Mouse (Mus musculus) cortical plate, adult 2 months (tissue): ENCODE data around the gene Ccdc144b. TPM values are rescaled to one million over a fixed set of nuclear protein-coding genes. Genes with fewer than 3 reads are reported as not detected.
A peak's percentile ranks its signal among the peaks of the same experiment; 100 is the strongest.

Experiments used
- H3K27ac ChIP-seq: fragments of 200-500 bp; 2 replicates; pipeline ENCODE4 v1.5.1; 2012; ENCODE audit warnings: low read length, control low read depth, inconsistent platforms; ENCODE audit not compliant: insufficient read depth
- H3K4me1 ChIP-seq: fragments of 200-500 bp; 2 replicates; pipeline ENCODE4 v1.6.1; 2011; ENCODE audit warnings: low read length; ENCODE audit not compliant: control insufficient read depth, insufficient read depth
- H3K4me3 ChIP-seq: fragments of 200-500 bp; 2 replicates; pipeline ENCODE4 v1.5.1; 2011; ENCODE audit warnings: mild to moderate bottlenecking, low read length, control low read depth; ENCODE audit not compliant: insufficient read depth
- CTCF ChIP-seq: fragments of 200-500 bp; IDR thresholded peaks from 2 replicates; pipeline ENCODE4 v1.5.1; 2011; ENCODE audit warnings: mild to moderate bottlenecking, control low read depth, low read length; ENCODE audit not compliant: insufficient read depth; ENCODE audit errors: extremely low read depth
- POLR2A ChIP-seq: fragments of 200-500 bp; IDR thresholded peaks from 2 replicates; pipeline ENCODE4 v1.6.1; 2011; ENCODE audit warnings: mild to moderate bottlenecking, low read length, control low read depth; ENCODE audit not compliant: insufficient read depth; ENCODE audit errors: extremely low read depth
- polyA plus RNA-seq: library from polyadenylated mRNA; depleted of rRNA; stranded (reverse); fragments of >200 nt; gene quantifications from 2 replicates; pipeline ENCODE4 v1.2.3, GENCODE M21; 2012

Ccdc144b gene
- polyA plus RNA-seq, 1 experiment: not detected

GRCm38 (mm10) chr3:36071047-36071446 is 17.7 kb upstream of the Ccdc144b start:
- H3K4me3 ChIP-seq: no peak overlapping the region
- TF ChIP-seq CTCF: no peak
- TF ChIP-seq POLR2A: no peak
- no peak overlapping the region for H3K27ac ChIP-seq
- H3K4me1 ChIP-seq: peaks cover 6% of the 10 kb centered on the region; the same call in 1 of the 2 replicates

GRCm38 (mm10) chr3:36070436-36070835 is 17.1 kb upstream of the Ccdc144b start:
- no peak for TF ChIP-seq CTCF
- no peak for TF ChIP-seq POLR2A
- H3K4me1 ChIP-seq: peaks cover 6% of the 10 kb centered on the region; the same call in 1 of the 2 replicates
- H3K4me3 ChIP-seq: no peak overlapping the region
- no peak overlapping the region for H3K27ac ChIP-seq

DNA sequence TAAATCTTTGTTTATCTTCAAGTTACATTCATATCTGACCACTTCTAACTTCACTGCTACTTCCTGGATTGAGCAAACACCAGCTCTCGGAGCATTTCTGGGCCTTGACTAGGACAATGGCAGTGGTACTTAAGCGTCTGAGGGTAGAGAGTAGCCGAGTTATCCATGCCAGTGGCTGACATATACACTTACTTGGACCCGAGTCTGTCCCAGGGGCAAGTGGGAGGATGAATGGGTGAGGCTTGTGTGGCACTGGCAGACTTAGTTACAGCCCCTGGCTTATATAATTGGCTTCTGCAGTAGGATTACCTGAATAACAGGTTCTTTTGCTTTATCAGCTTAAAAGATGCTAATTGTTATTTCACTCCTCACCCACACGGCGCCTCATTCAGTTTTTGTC is 14.4 kb upstream of the Ccdc144b start:
- no peak overlapping the region for H3K4me3 ChIP-seq
- H3K4me1 ChIP-seq: peaks cover 6% of the 10 kb centered on the region; the same call in 1 of the 2 replicates
- no peak overlapping the region for H3K27ac ChIP-seq
- TF ChIP-seq POLR2A: no peak
- no peak for TF ChIP-seq CTCF

DNA sequence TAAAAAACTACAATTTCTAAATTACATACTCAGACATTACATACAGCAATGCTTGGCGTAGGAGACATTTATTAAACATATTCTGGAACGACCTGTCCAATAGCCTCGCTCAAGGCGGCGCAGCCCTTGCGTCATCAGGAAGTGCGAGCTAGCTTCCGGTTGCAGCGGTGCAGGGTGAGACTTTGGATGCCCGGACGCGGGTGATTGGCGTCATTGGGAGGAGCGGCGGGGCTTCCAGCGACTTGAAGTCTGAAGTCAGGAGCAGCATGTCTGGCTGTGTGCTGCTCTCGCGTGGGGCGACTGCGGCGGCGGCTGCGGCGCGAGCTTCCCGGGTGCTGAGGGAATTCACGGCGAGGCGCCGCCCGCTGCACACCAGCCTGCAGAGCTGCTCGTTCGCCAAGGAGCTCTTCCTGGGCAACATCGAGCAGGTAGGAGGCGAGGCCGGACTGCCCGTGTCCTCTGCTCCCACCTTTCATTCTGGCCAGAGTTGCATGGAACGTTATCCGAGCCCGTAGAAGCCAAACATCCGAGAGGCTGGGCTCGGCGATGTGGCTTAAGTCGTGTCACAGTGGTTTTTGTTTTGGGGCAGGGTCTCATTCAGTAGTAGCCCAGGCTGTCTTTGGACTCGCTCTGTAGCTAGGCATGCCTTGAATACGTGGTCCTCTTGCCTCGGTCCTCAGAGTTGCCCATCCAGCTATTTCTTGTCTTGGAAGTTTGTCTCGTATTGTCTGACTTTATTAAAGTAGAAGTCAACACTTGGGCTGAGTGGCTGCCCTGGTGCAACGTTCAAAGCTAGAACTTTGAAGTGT is 12.7 kb upstream of the Ccdc144b start, which contains the start of gene Acad9:
Gene Acad9 (plus strand): TSS at position 137 of the 809 bp plus-strand sequence.
- TF ChIP-seq CTCF (no peak), POLR2A (peak; percentile 77)
- Histone ChIP-seq H3K4me1 (peaks cover 6% of the 10 kb centered on the region; the same call in 1 of the 2 replicates), H3K4me3 (peak within 1 kb of the TSS; percentile 86), H3K27ac (no peak within 1 kb of the TSS)

- Histone ChIP-seq H3K27ac (no peak overlapping the region), H3K4me3 (no peak overlapping the region; the same call in 1 of the 2 replicates), H3K4me1 (peaks cover 6% of the 10 kb centered on the region; the same call in 1 of the 2 replicates)
- TF ChIP-seq CTCF: no peak
- TF ChIP-seq POLR2A: no peak
Observed at GRCm38 (mm10) chr3:36065166-36065565, 11.8 kb upstream of the Ccdc144b start.

DNA sequence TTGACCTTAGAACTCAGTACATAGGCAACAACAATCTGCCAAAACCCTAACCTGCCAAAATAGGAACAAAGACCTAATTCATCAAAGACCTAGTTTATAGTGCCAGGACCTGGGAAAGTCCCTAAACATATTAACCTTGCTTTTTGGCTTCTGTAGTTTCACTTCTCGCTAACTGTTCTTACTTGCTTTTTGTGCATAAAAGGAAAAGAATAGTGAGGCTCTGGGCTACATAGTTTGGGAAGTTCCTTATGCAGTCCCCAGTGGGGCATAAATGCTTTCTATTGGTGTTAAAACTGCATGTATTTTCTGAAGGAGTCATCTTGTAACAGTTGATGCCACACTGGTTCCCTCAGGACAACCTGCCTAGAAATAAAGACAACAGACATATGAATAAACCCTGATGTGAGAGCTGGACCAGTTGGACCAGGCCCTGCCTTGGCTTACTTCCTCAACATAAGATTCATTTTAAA is 11.3 kb upstream of the Ccdc144b start:
- Histone ChIP-seq H3K27ac (no peak overlapping the region), H3K4me3 (no peak overlapping the region), H3K4me1 (peaks cover 6% of the 10 kb centered on the region; the same call in 1 of the 2 replicates)
- TF ChIP-seq POLR2A (no peak), CTCF (no peak)

GRCm38 (mm10) chr3:36060096-36060850 is 6.9 kb upstream of the Ccdc144b start:
- H3K27ac ChIP-seq: no peak overlapping the region
- H3K4me3 ChIP-seq: no peak overlapping the region
- no peaks in the 10 kb centered on the region for H3K4me1 ChIP-seq
- TF ChIP-seq CTCF: peak; percentile 61
- TF ChIP-seq POLR2A: no peak

- TF ChIP-seq CTCF (no peak), POLR2A (no peak)
- Histone ChIP-seq H3K4me3 (no peak overlapping the region), H3K4me1 (no peaks in the 10 kb centered on the region), H3K27ac (no peak overlapping the region)
Observed at GRCm38 (mm10) chr3:36049106-36049505, 4.2 kb downstream of the Ccdc144b start.

GRCm38 (mm10) chr3:36045086-36045485 is 8.3 kb downstream of the Ccdc144b start:
- no peak overlapping the region for H3K27ac ChIP-seq

More at GRCm38 (mm10) chr3:36045086-36045485, 8.3 kb downstream of the Ccdc144b start:
- no peaks in the 10 kb centered on the region for H3K4me1 ChIP-seq
- H3K4me3 ChIP-seq: no peak overlapping the region
- TF ChIP-seq CTCF: no peak
- TF ChIP-seq POLR2A: no peak
